Mouse (Mus musculus): ENCODE data around the gene Plekha7.

DNA sequence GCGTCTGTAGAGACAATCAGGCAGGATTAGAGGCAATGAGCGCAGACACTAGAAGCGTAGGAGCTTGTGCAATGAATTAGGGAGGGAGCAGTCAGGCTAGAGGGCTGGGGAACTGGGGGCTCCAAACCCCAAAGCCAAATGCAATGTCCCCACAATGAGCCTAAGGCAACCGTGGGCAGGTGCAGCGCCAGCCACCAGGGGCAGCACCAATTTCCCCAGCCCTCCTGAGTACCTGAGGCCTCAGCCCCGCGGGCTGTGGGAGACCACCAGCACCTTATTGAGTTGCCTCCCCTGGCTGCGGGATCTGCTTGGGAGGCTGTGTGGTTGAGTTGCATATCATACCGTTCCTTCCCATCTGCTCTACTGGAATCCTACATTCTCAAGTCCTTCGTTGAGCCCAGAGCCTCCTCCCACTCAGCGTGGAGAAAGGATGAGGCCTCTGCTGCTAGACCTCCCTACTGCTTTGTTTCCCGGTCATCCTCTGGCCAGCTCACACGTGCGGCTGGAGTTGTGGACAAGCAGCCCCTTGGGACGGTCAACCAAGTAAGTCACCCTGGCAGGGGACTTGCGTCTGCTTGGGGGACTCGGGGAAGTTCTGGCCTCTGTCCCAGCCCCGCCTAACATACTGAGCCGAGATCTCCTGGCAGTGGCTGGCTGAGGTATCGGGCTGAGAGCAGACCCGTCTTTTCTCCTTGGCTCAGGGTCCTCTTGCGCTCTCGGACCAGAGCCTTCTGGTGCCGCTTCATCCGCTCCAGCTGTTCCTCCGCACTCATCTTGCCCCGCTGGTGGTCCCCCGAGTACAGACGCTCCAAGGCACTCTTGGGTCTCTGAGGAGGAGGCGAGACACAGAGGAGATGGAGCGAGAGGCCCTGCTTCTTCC is 173.5 kb downstream of the Plekha7 start:
- TF ChIP-seq GATA1 (IDR thresholded peaks at IDR 0.05; ENCODE audit: borderline replicate concordance, low read length) (no peak), FLI1 (IDR thresholded peaks at IDR 0.05; ENCODE audit: low read length) (no peak)
